Mouse (Mus musculus): ENCODE measurements around the gene Rab42. TPM values are rescaled to one million over a fixed set of nuclear protein-coding genes. Genes with fewer than 3 reads are reported as not detected.

Rab42 gene
- polyA plus RNA-seq, 1 experiment, result 7.2 TPM

- no peaks in the 10 kb centered on the region for H3K36me3 ChIP-seq (ENCODE audit: control insufficient read depth, insufficient read depth, low read length)
- TF ChIP-seq CTCF (conservative IDR thresholded peaks at IDR 0.05; ENCODE audit: insufficient read depth, insufficient read length, low read depth, low read length), result peak; percentile 48
- peak; percentile 100 for TF ChIP-seq POLR2A (IDR thresholded peaks at IDR 0.05; ENCODE audit: low read depth, low read length)
- peak; percentile 93 for DNase-seq
- H3K4me3 ChIP-seq (ENCODE audit: insufficient read depth, low read depth, low read length), result peak overlapping the region; percentile 56
- peak overlapping the region; percentile 99 for H3K27ac ChIP-seq (ENCODE audit: insufficient read depth, low read depth, low read length)
- no peaks in the 10 kb centered on the region; the same call in 1 of the 2 replicates for H3K4me1 ChIP-seq (ENCODE audit: control insufficient read depth, insufficient read depth, low read length)
- WGBS, result under 1% methylated on average over 35 of the region's 35 CpGs
- no peaks in the 10 kb centered on the region for H3K27me3 ChIP-seq (replicated peaks; ENCODE audit: control insufficient read depth, insufficient read depth, low read length)
These were observed 33.2 kb downstream of the Rab42 start for GRCm38 (mm10) chr4:132269740-132270560.

GRCm38 (mm10) chr4:132268871-132269739 is 34.1 kb downstream of the Rab42 start:
- WGBS, result 8% methylated on average over 6 of the region's 6 CpGs
- peak; percentile 41 for DNase-seq
- Histone ChIP-seq H3K27ac (ENCODE audit: insufficient read depth, low read depth, low read length) (no peak overlapping the region), H3K27me3 (replicated peaks; ENCODE audit: control insufficient read depth, insufficient read depth, low read length) (no peaks in the 10 kb centered on the region), H3K4me3 (ENCODE audit: insufficient read depth, low read depth, low read length) (no peak overlapping the region), H3K4me1 (ENCODE audit: control insufficient read depth, insufficient read depth, low read length) (no peaks in the 10 kb centered on the region; the same call in 1 of the 2 replicates), H3K36me3 (ENCODE audit: control insufficient read depth, insufficient read depth, low read length) (no peaks in the 10 kb centered on the region)
- no peak for TF ChIP-seq POLR2A (IDR thresholded peaks at IDR 0.05; ENCODE audit: low read depth, low read length)
- TF ChIP-seq CTCF (conservative IDR thresholded peaks at IDR 0.05; ENCODE audit: insufficient read depth, insufficient read length, low read depth, low read length), result no peak; the same call in 1 of the 2 replicates

GRCm38 (mm10) chr4:132266835-132267349 is 36.3 kb downstream of the Rab42 start:
- 74% methylated on average over 3 of the region's 3 CpGs for WGBS
- TF ChIP-seq POLR2A (IDR thresholded peaks at IDR 0.05; ENCODE audit: low read depth, low read length), result no peak
- TF ChIP-seq CTCF (conservative IDR thresholded peaks at IDR 0.05; ENCODE audit: insufficient read depth, insufficient read length, low read depth, low read length), result no peak

GRCm38 (mm10) chr4:132263313-132263712 is 39.9 kb downstream of the Rab42 start:
- Histone ChIP-seq H3K36me3 (ENCODE audit: control insufficient read depth, insufficient read depth, low read length) (no peaks in the 10 kb centered on the region), H3K27me3 (replicated peaks; ENCODE audit: control insufficient read depth, insufficient read depth, low read length) (no peaks in the 10 kb centered on the region), H3K4me3 (ENCODE audit: insufficient read depth, low read depth, low read length) (no peak overlapping the region), H3K4me1 (ENCODE audit: control insufficient read depth, insufficient read depth, low read length) (peaks cover 15% of the 10 kb centered on the region), H3K27ac (ENCODE audit: insufficient read depth, low read depth, low read length) (no peak overlapping the region)
- TF ChIP-seq POLR2A (IDR thresholded peaks at IDR 0.05; ENCODE audit: low read depth, low read length), result no peak
- no peak for TF ChIP-seq CTCF (conservative IDR thresholded peaks at IDR 0.05; ENCODE audit: insufficient read depth, insufficient read length, low read depth, low read length)
- WGBS, result 92% methylated on average over 7 of the region's 7 CpGs
- DNase-seq, result no peak

More at GRCm38 (mm10) chr4:132266835-132267349, 36.3 kb downstream of the Rab42 start:
- H3K27me3 ChIP-seq (replicated peaks; ENCODE audit: control insufficient read depth, insufficient read depth, low read length), result no peaks in the 10 kb centered on the region
- H3K36me3 ChIP-seq (ENCODE audit: control insufficient read depth, insufficient read depth, low read length), result no peaks in the 10 kb centered on the region
- no peak for DNase-seq
- peaks cover 2% of the 10 kb centered on the region; the same call in 1 of the 2 replicates for H3K4me1 ChIP-seq (ENCODE audit: control insufficient read depth, insufficient read depth, low read length)
- H3K4me3 ChIP-seq (ENCODE audit: insufficient read depth, low read depth, low read length), result no peak overlapping the region
- H3K27ac ChIP-seq (ENCODE audit: insufficient read depth, low read depth, low read length), result no peak overlapping the region

GRCm38 (mm10) chr4:132262358-132262616 is 40.9 kb downstream of the Rab42 start:
- Histone ChIP-seq H3K27me3 (replicated peaks; ENCODE audit: control insufficient read depth, insufficient read depth, low read length) (no peaks in the 10 kb centered on the region), H3K4me1 (ENCODE audit: control insufficient read depth, insufficient read depth, low read length) (peaks cover 15% of the 10 kb centered on the region), H3K4me3 (ENCODE audit: insufficient read depth, low read depth, low read length) (no peak overlapping the region), H3K36me3 (ENCODE audit: control insufficient read depth, insufficient read depth, low read length) (no peaks in the 10 kb centered on the region), H3K27ac (ENCODE audit: insufficient read depth, low read depth, low read length) (no peak overlapping the region)
- DNase-seq, result no peak
- 57% methylated on average over 5 of the region's 5 CpGs for WGBS
- TF ChIP-seq POLR2A (IDR thresholded peaks at IDR 0.05; ENCODE audit: low read depth, low read length), result no peak
- no peak for TF ChIP-seq CTCF (conservative IDR thresholded peaks at IDR 0.05; ENCODE audit: insufficient read depth, insufficient read length, low read depth, low read length)

- WGBS, result 10% methylated on average over 45 of the region's 49 CpGs
- TF ChIP-seq POLR2A (IDR thresholded peaks at IDR 0.05; ENCODE audit: low read depth, low read length), result no peak
- no peak for TF ChIP-seq CTCF (conservative IDR thresholded peaks at IDR 0.05; ENCODE audit: insufficient read depth, insufficient read length, low read depth, low read length)
- Histone ChIP-seq H3K36me3 (ENCODE audit: control insufficient read depth, insufficient read depth, low read length) (no peaks in the 10 kb centered on the region), H3K4me1 (ENCODE audit: control insufficient read depth, insufficient read depth, low read length) (peaks cover 15% of the 10 kb centered on the region), H3K27ac (ENCODE audit: insufficient read depth, low read depth, low read length) (peak within 1 kb of the TSS; percentile 100), H3K27me3 (replicated peaks; ENCODE audit: control insufficient read depth, insufficient read depth, low read length) (no peaks in the 10 kb centered on the region), H3K4me3 (ENCODE audit: insufficient read depth, low read depth, low read length) (peak within 1 kb of the TSS; percentile 100)
- peak; percentile 83 for DNase-seq
These were observed 41.4 kb downstream of the Rab42 start, which contains the start of gene Gmeb1 for GRCm38 (mm10) chr4:132261514-132262357. Gene Gmeb1 (minus strand): TSS chr4:132261602.
